In genomic region chr3:88983921-88984381, GRCm38 (mm10) we compare ENCODE assay signal across 9 mouse cellular contexts. TPM values are rescaled to one million over a fixed set of nuclear protein-coding genes. Genes with fewer than 3 reads are reported as not detected.
A peak's percentile ranks its signal among the peaks of the same experiment; 100 is the strongest.
DNase-seq lines count a peak whose midpoint lies in the region; ATAC-seq and TF ChIP-seq lines count a peak whose summit lies in the region.
"Had no signal": no experiment of that assay in that cellular context is flagged by ENCODE, and none has a peak within 500 bp of the region (broad histone marks: within the 10 kb centered on the region; RNA-seq: fewer than 3 reads in every experiment).

No protein-coding gene starts in this region.

- CTCF ChIA-PET in Patski (lab: Charles Lee) = interaction anchor here (0.8 to 1.7 kb wide), 4 partner anchors 12 to 44 kb away, joined by 3 to 6 read pairs (median 3); no protein-coding TSS in a partner anchor

- TF ChIP-seq CTCF in hindbrain, postnatal 0 days (IDR thresholded peaks at IDR 0.05; ENCODE audit: low read depth) = no peak
- no peak for TF ChIP-seq CTCF in Patski (IDR thresholded peaks at IDR 0.05)
- no peak for TF ChIP-seq CTCF in brain, embryonic 14.5 days (IDR thresholded peaks at IDR 0.05; ENCODE audit: borderline replicate concordance, extremely low read depth, insufficient read depth, insufficient read length)

- TF ChIP-seq POLR2A in brain, embryonic 14.5 days (IDR thresholded peaks at IDR 0.05; ENCODE audit: borderline replicate concordance, extremely low read depth, insufficient read depth, insufficient read length, poor library complexity, severe bottlenecking) = no peak

- H3K4me3 ChIP-seq in hindbrain, postnatal 0 days (ENCODE audit: low read length) = no peak overlapping the region
- H3K4me3 ChIP-seq in hindbrain, embryonic 14.5 days (replicated peaks; ENCODE audit: low read length) = no peak overlapping the region
- H3K4me3 ChIP-seq in midbrain, embryonic 14.5 days (replicated peaks; ENCODE audit: low read depth, low read length) = no peak overlapping the region
- H3K4me3 ChIP-seq: liver, embryonic 15.5 days had no signal

- POLR2A ChIA-PET in Patski (lab: Charles Lee) = interaction anchor here (1.2 kb wide), 1 partner anchor 10 kb away, joined by 3 read pairs; no protein-coding TSS in a partner anchor

- no peak for ATAC-seq in hindbrain, postnatal 0 days
- no peak; the same call in 1 of the 2 replicates for ATAC-seq in hindbrain, embryonic 14.5 days (ENCODE audit: low FRiP score)
- peak; percentile 99 for ATAC-seq in Patski
- no peak for ATAC-seq in midbrain, embryonic 14.5 days (ENCODE audit: low FRiP score, low TSS enrichment)

- WGBS in hindbrain, postnatal 0 days = 16% methylated on average over 4 of the region's 4 CpGs
- WGBS in hindbrain, embryonic 14.5 days = 32% methylated on average over 4 of the region's 4 CpGs
- 62% methylated on average over 4 of the region's 4 CpGs for WGBS in midbrain, embryonic 14.5 days

- no peaks in the 10 kb centered on the region for H3K9me3 ChIP-seq in hindbrain, postnatal 0 days (ENCODE audit: low read length)
- H3K9me3 ChIP-seq in hindbrain, embryonic 14.5 days (ENCODE audit: control insufficient read depth, low read length) = no peaks in the 10 kb centered on the region
- no peaks in the 10 kb centered on the region for H3K9me3 ChIP-seq in midbrain, embryonic 14.5 days (ENCODE audit: control insufficient read depth, low read length)
- H3K9me3 ChIP-seq: liver, embryonic 15.5 days had no signal

- H3K4me2 ChIP-seq in hindbrain, postnatal 0 days (ENCODE audit: low read depth, low read length) = no peak overlapping the region
- no peak overlapping the region for H3K4me2 ChIP-seq in hindbrain, embryonic 14.5 days (replicated peaks)
- H3K4me2 ChIP-seq in midbrain, embryonic 14.5 days (ENCODE audit: low read length) = no peak overlapping the region
- H3K4me2 ChIP-seq: liver, embryonic 15.5 days had no signal

- peak; percentile 59 for DNase-seq in hindbrain, postnatal 0 days (ENCODE audit: low spot score)
- DNase-seq in hindbrain, embryonic 14.5 days (ENCODE audit: low spot score) = no peak
- peak; percentile 79 for DNase-seq in Patski (ENCODE audit: low read depth, low spot score)
- peak; percentile 91 for DNase-seq in brain, embryonic 14.5 days (ENCODE audit: low read depth)
- DNase-seq in lung, postnatal 36 days = peak; percentile 67
- no peak for DNase-seq in midbrain, embryonic 14.5 days
- no peak for DNase-seq in left cerebral cortex, postnatal 10 days (ENCODE audit: extremely low spot score in 1 of 2, low spot score in 2 of 2)
- no peak for DNase-seq in left cerebral cortex, adult 11 months (ENCODE audit: low spot score)

- intact Hi-C loops in left cerebral cortex, postnatal 10 days (cut with DNase I) = no loop called here

- no peak overlapping the region for H3K9ac ChIP-seq in hindbrain, postnatal 0 days (replicated peaks; ENCODE audit: low read length)
- no peak overlapping the region for H3K9ac ChIP-seq in hindbrain, embryonic 14.5 days
- no peak overlapping the region for H3K9ac ChIP-seq in midbrain, embryonic 14.5 days (replicated peaks; ENCODE audit: low read length)
- H3K9ac ChIP-seq: liver, embryonic 15.5 days had no signal

- H3K36me3 ChIP-seq in hindbrain, postnatal 0 days (ENCODE audit: insufficient read depth, low read length) = peaks cover 29% of the 10 kb centered on the region; the same call in 1 of the 2 replicates
- peaks cover 58% of the 10 kb centered on the region for H3K36me3 ChIP-seq in hindbrain, embryonic 14.5 days (replicated peaks; ENCODE audit: control insufficient read depth, insufficient read depth)
- H3K36me3 ChIP-seq in midbrain, embryonic 14.5 days (ENCODE audit: control insufficient read depth, insufficient read depth, low read length) = peaks cover 48% of the 10 kb centered on the region

- in situ Hi-C loops in Patski (cut with MboI; ENCODE audit: low pct_unique_long_range_greater_than_20kb) = no loop called here

- H3K4me1 ChIP-seq in hindbrain, postnatal 0 days (ENCODE audit: insufficient read depth, low read length) = peaks cover 2% of the 10 kb centered on the region; the same call in 1 of the 2 replicates
- no peaks in the 10 kb centered on the region for H3K4me1 ChIP-seq in hindbrain, embryonic 14.5 days (replicated peaks; ENCODE audit: control insufficient read depth, insufficient read depth, low read length)
- H3K4me1 ChIP-seq in midbrain, embryonic 14.5 days (ENCODE audit: control insufficient read depth, insufficient read depth, low read length) = no peaks in the 10 kb centered on the region
- H3K4me1 ChIP-seq: liver, embryonic 15.5 days had no signal

- H3K27ac ChIP-seq in hindbrain, postnatal 0 days = no peak overlapping the region
- H3K27ac ChIP-seq in hindbrain, embryonic 14.5 days = no peak overlapping the region; the same call in 1 of the 2 replicates
- H3K27ac ChIP-seq in midbrain, embryonic 14.5 days (replicated peaks; ENCODE audit: low read depth, low read length) = no peak overlapping the region
- H3K27ac ChIP-seq: liver, embryonic 15.5 days had no signal

- H3K27me3 ChIP-seq in hindbrain, postnatal 0 days (ENCODE audit: insufficient read depth, low read length) = no peaks in the 10 kb centered on the region
- no peaks in the 10 kb centered on the region for H3K27me3 ChIP-seq in hindbrain, embryonic 14.5 days (ENCODE audit: control insufficient read depth, insufficient read depth, low read length)
- no peaks in the 10 kb centered on the region for H3K27me3 ChIP-seq in Patski
- H3K27me3 ChIP-seq in midbrain, embryonic 14.5 days (ENCODE audit: control insufficient read depth, insufficient read depth, low read length) = no peaks in the 10 kb centered on the region
- H3K27me3 ChIP-seq: liver, embryonic 15.5 days had no signal

RNA-seq across cellular contexts. Expression of gene Dap3, which starts 33.0 kb away (rescaled TPM):
- 53.6 and 69.7 TPM in 2 replicates for total RNA-seq in hindbrain, postnatal 0 days (2014; rRNA removed)
- polyA plus RNA-seq in hindbrain, postnatal 0 days (2015; fragmentation: Nextera tagmentation; extraction: Ambion mirVana) = 117 and 118 TPM in 2 replicates
- 120 and 125 TPM in 2 replicates for polyA plus RNA-seq in hindbrain, embryonic 14.5 days (2014; fragmentation: Nextera tagmentation; extraction: Ambion mirVana)
- 160 TPM for polyA plus RNA-seq in Patski (2021)
- polyA plus RNA-seq in brain, embryonic 14.5 days (2012; rRNA removed) = 75.2 and 86.7 TPM in 2 replicates
- 110 and 138 TPM in 2 replicates for polyA plus RNA-seq in midbrain, embryonic 14.5 days (2014; fragmentation: Nextera tagmentation; extraction: Ambion mirVana)
- 100 to 1,000 TPM; 116 to 120 TPM for total RNA-seq in left cerebral cortex, postnatal 10 days (2021)

RNA-seq across cellular contexts. Expression of gene Ash1l, which starts 33.5 kb away (rescaled TPM):
- total RNA-seq in hindbrain, postnatal 0 days (2014; rRNA removed) = 18.3 and 22.1 TPM in 2 replicates
- 14.4 and 16.1 TPM in 2 replicates for polyA plus RNA-seq in hindbrain, postnatal 0 days (2015; fragmentation: Nextera tagmentation; extraction: Ambion mirVana)
- polyA plus RNA-seq in hindbrain, embryonic 14.5 days (2014; fragmentation: Nextera tagmentation; extraction: Ambion mirVana) = 20.0 and 21.4 TPM in 2 replicates
- 38.4 TPM for polyA plus RNA-seq in Patski (2021)
- 19.1 and 25.1 TPM in 2 replicates for polyA plus RNA-seq in brain, embryonic 14.5 days (2012; rRNA removed)
- polyA plus RNA-seq in midbrain, embryonic 14.5 days (2014; fragmentation: Nextera tagmentation; extraction: Ambion mirVana) = 22.5 and 24.9 TPM in 2 replicates
- 10 to 100 TPM; 59.9 to 62.0 TPM for total RNA-seq in left cerebral cortex, postnatal 10 days (2021)

Comparison
In these comparisons a context has a peak if more than half of its experiments do, and no peak if none do; other contexts are left out.
1. DNase-seq: peak in hindbrain, postnatal 0 days (single experiment), Patski (single experiment), brain, embryonic 14.5 days (single experiment) and lung, postnatal 36 days (single experiment); none in hindbrain, embryonic 14.5 days (single experiment), midbrain, embryonic 14.5 days (single experiment), left cerebral cortex, postnatal 10 days (0 of 2) and left cerebral cortex, adult 11 months (single experiment).